Comparison of ENCODE assay signal across 9 mouse cellular contexts in genomic region chr17:27194258-27195185, GRCm38 (mm10). TPM values are rescaled to one million over a fixed set of nuclear protein-coding genes. Genes with fewer than 3 reads are reported as not detected.
DNase-seq lines count a peak whose midpoint lies in the region; ATAC-seq and TF ChIP-seq lines count a peak whose summit lies in the region.
"Had no signal": no experiment of that assay in that cellular context is flagged by ENCODE, and none has a peak within 500 bp of the region (broad histone marks: within the 10 kb centered on the region; RNA-seq: fewer than 3 reads in every experiment).

No protein-coding gene starts in this region.

- 49% methylated on average over 20 of the region's 20 CpGs for WGBS in hindbrain, postnatal 0 days
- WGBS in midbrain, embryonic 13.5 days = 37% methylated on average over 20 of the region's 20 CpGs

- no peak overlapping the region for H3K4me3 ChIP-seq in hindbrain, postnatal 0 days (ENCODE audit: low read length)
- no peak overlapping the region for H3K4me3 ChIP-seq in midbrain, embryonic 13.5 days (replicated peaks)

- H3K27me3 ChIP-seq in hindbrain, postnatal 0 days (ENCODE audit: insufficient read depth, low read length) = no peaks in the 10 kb centered on the region
- H3K27me3 ChIP-seq in midbrain, embryonic 13.5 days = no peaks in the 10 kb centered on the region

- DNase-seq in gastrocnemius, adult 18-20 months (ENCODE audit: low spot score) = peak; percentile 50
- DNase-seq in gastrocnemius, postnatal 4 days (ENCODE audit: low spot score in 2 of 2) = no peak
- DNase-seq in c-Kit-negative CD71-positive TER-119-positive erythroid progenitor cells, embryonic 14.5 days (ENCODE audit: low read depth, low spot score) = peak; percentile 46
- no peak for DNase-seq in hindbrain, postnatal 0 days (ENCODE audit: low spot score)
- no peak for DNase-seq in thymus, postnatal 0 days (ENCODE audit: low spot score)
- DNase-seq in thymus, postnatal 4 days = no peak
- no peak for DNase-seq in layer of hippocampus, adult 11-12 months (ENCODE audit: low spot score)
- DNase-seq: cerebellum, adult 18-20 months had no signal

- H3K4me1 ChIP-seq in hindbrain, postnatal 0 days (ENCODE audit: insufficient read depth, low read length) = peaks cover 9% of the 10 kb centered on the region
- peaks cover 57% of the 10 kb centered on the region for H3K4me1 ChIP-seq in midbrain, embryonic 13.5 days (replicated peaks)

- H3K9ac ChIP-seq in hindbrain, postnatal 0 days (replicated peaks; ENCODE audit: low read length) = no peak overlapping the region
- peak overlapping the region; percentile 50 for H3K9ac ChIP-seq in midbrain, embryonic 13.5 days (replicated peaks)

- 0 out of 2 replicates have a peak overlapping the region, but pooled peaks have one; percentile 20 for H3K27ac ChIP-seq in hindbrain, postnatal 0 days
- peak overlapping the region; percentile 74 for H3K27ac ChIP-seq in midbrain, embryonic 13.5 days

- peaks cover 66% of the 10 kb centered on the region for H3K36me3 ChIP-seq in hindbrain, postnatal 0 days (ENCODE audit: insufficient read depth, low read length)
- H3K36me3 ChIP-seq in midbrain, embryonic 13.5 days = peaks cover 90% of the 10 kb centered on the region

- no peak overlapping the region for H3K4me2 ChIP-seq in hindbrain, postnatal 0 days (ENCODE audit: low read depth, low read length)
- no peak overlapping the region for H3K4me2 ChIP-seq in midbrain, embryonic 13.5 days (replicated peaks)

- no peak for TF ChIP-seq CTCF in hindbrain, postnatal 0 days (IDR thresholded peaks at IDR 0.05; ENCODE audit: low read depth)

- ATAC-seq in hindbrain, postnatal 0 days = no peak
- 0 out of 2 replicates have a peak, but pooled peaks have one; percentile 1 for ATAC-seq in midbrain, embryonic 13.5 days

- no peaks in the 10 kb centered on the region for H3K9me3 ChIP-seq in hindbrain, postnatal 0 days (ENCODE audit: low read length)
- no peaks in the 10 kb centered on the region for H3K9me3 ChIP-seq in midbrain, embryonic 13.5 days

RNA-seq across cellular contexts. Expression of gene Lemd2, which starts 9.7 kb away (rescaled TPM):
- total RNA-seq in gastrocnemius, adult 18-20 months (2021) = 10 to 100 TPM; 20.6 to 21.9 TPM
- total RNA-seq in gastrocnemius, postnatal 4 days (2021) = 10 to 100 TPM; 34.2 to 34.4 TPM
- 100 and 112 TPM in 2 replicates for total RNA-seq in hindbrain, postnatal 0 days (2014; rRNA removed)
- polyA plus RNA-seq in hindbrain, postnatal 0 days (2015; fragmentation: Nextera tagmentation; extraction: Ambion mirVana) = 17.5 and 18.4 TPM in 2 replicates
- 16.5 and 24.0 TPM in 2 replicates for polyA plus RNA-seq in midbrain, embryonic 13.5 days (2015; fragmentation: Nextera tagmentation; extraction: Ambion mirVana)
- polyA plus RNA-seq in thymus, postnatal 0 days (2015; fragmentation: Nextera tagmentation; extraction: Ambion mirVana) = 11.1 and 13.8 TPM in 2 replicates

RNA-seq across cellular contexts. Expression of gene Ip6k3, which starts 26.9 kb away (rescaled TPM):
- 10 to 100 TPM; 29.8 to 66.9 TPM for total RNA-seq in gastrocnemius, adult 18-20 months (2021)
- 10 to 100 TPM; 40.2 to 50.7 TPM for total RNA-seq in gastrocnemius, postnatal 4 days (2021)
- total RNA-seq in hindbrain, postnatal 0 days (2014; rRNA removed) = 0.47 TPM in 1 of 2 replicates, not detected in the other
- 0.31 and 0.37 TPM in 2 replicates for polyA plus RNA-seq in hindbrain, postnatal 0 days (2015; fragmentation: Nextera tagmentation; extraction: Ambion mirVana)
- polyA plus RNA-seq in midbrain, embryonic 13.5 days (2015; fragmentation: Nextera tagmentation; extraction: Ambion mirVana) = 0.22 and 0.46 TPM in 2 replicates
- polyA plus RNA-seq in thymus, postnatal 0 days (2015; fragmentation: Nextera tagmentation; extraction: Ambion mirVana) = 0.46 and 0.49 TPM in 2 replicates

Comparison
In these comparisons a context has a peak if more than half of its experiments do, and no peak if none do; other contexts are left out.
1. DNase-seq: peak in gastrocnemius, adult 18-20 months (single experiment) and c-Kit-negative CD71-positive TER-119-positive erythroid progenitor cells, embryonic 14.5 days (single experiment); none in gastrocnemius, postnatal 4 days (0 of 2), hindbrain, postnatal 0 days (single experiment), thymus, postnatal 0 days (single experiment), thymus, postnatal 4 days (single experiment) and layer of hippocampus, adult 11-12 months (single experiment).
2. RNA of gene Ip6k3, which starts 26.9 kb away (total RNA-seq): 29.8 to 66.9 TPM in gastrocnemius, adult 18-20 months and 40.2 to 50.7 TPM in gastrocnemius, postnatal 4 days; 0.47 TPM in hindbrain, postnatal 0 days; every median in the first group is over 10 times any median in the second.